Mouse (Mus musculus) gastrocnemius, adult 8-10 months (tissue): Measurements from ENCODE around the gene Trmo. TPM values are rescaled to one million over a fixed set of nuclear protein-coding genes. Genes with fewer than 3 reads are reported as not detected.

Experiments used
- DNase-seq, 2 experiments: peaks; one replicate each; pipeline ENCODE4 v3.0.0; 2022; ENCODE audit warnings: low spot score in 2 of 2
- total RNA-seq, 4 experiments: library from RNA; stranded (reverse); gene quantifications; 2 replicates each; pipeline ENCODE4 v1.2.4; 2022

Trmo gene
- total RNA-seq, 4 experiments from 2014 or later, result 2.1 to 2.8 (median 2.5) TPM

GRCm38 (mm10) chr4:46371030-46371429, 18.2 kb downstream of the Trmo start:
- DNase-seq, result peak in 1 of 2 experiments; percentile 36

DNA sequence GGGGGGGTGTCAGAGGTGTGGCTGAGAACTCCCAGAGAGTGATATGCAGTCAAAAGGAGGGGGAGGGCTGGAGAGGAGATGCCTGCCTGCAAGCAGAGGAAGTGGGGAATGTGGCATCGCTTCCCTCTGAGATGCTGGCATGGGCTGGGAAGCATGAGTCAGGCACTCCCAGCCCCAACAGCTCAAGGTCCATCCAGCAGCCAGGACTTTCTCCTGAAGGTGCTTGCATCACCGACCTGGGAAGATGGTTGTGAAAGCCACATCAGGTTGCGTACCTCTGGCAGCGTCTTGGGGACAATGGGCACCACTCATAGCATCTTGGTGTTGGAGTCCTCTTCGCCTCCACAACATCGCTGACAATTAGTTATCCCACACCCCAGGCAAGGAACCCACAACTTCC, 18.8 kb downstream of the Trmo start:
- no peak for DNase-seq

DNA sequence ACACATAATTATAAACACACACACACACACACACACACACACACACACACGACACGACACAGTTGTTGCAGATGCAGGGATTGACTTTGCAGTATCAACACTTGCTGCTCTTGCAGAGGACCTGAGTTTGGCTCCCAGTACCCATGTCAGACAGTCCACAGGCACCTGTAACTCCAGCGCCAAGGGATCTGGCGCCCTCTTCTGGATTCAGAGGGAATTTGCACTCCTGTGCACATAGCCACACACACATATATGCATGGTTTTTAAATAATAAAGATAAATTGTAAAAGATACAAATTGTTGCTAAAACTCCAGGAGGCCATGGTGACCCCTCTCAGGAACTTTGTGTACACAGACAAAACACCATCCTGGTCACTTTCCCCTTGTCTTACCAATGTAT, 20.2 kb downstream of the Trmo start:
- DNase-seq, result no peak

- no peak for DNase-seq
These were observed 21.7 kb downstream of the Trmo start for GRCm38 (mm10) chr4:46367487-46367959.

DNA sequence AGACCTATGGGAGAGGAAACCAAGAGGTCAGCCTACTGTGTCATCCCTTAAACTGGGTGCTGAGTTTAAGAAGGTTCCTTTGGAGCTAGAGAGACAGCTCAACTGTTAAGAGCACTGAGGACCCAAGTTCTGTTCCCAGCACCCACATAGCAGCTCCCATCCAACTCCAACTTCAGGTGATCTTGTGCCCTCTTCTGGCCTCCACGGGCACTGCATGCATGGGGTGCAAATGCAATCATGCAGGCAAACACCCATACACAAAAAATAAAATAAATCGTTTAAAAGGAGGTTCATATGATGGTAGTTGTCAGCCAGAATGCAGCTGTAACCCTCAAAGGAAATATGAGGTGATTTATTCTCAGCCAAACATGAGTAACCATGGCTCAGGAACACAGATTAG, 24.9 kb downstream of the Trmo start:
- no peak for DNase-seq

DNA sequence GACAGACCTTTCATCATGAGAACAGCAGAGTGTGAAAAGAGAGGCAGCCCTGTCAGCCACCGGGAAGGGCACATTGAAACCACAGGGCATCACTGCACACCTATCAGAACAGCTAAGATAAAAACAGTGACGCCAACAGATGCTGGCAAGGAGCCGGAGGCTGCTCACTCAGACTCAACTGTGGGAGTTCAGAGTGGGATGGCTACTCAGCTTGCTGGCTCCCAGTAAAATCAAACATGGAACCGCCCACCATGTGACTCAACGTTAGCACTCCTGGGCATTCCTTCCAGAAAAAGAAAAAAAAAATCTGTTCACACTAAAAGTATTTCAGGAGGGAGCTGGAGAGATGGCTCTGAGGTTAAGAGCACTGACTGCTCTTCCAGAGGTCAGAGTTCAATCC, 28.0 kb downstream of the Trmo start:
- DNase-seq, result no peak

DNA sequence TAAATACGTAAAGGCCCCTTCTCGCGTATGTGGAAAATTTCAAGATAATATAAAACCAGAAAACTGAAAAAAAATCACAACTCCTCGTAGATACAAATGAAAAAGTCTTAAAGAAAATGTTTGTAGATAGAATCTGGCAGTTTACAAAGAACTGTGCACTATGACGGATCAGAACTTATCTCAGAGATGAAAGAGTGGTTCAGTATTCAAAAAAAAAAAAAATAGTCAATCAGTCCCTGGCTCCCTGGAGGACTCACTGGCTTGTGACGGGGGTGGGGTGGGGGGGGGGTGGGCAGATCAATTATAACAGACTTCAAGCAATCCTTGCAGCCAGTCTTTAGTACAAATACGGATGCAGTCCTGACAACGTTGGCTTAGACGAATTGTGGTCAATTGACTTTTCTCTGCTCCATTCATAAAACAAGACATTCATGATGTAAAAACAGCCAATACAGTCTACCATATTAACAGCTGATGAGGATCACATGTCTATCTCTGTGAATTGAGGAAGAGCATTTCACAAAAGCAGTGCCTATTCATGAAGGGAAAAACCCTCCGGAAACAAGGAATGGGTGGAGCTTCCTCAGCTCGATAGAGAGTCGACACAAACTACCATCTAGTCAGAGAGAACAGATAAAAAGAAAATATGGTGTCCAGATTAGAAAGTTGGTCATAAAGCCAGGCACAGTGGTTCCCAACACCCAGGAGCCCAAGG, 29.5 kb downstream of the Trmo start:
- no peak for DNase-seq

GRCm38 (mm10) chr4:46356351-46357133, 32.7 kb downstream of the Trmo start:
- DNase-seq, result peak; percentile 42 to 43

DNA sequence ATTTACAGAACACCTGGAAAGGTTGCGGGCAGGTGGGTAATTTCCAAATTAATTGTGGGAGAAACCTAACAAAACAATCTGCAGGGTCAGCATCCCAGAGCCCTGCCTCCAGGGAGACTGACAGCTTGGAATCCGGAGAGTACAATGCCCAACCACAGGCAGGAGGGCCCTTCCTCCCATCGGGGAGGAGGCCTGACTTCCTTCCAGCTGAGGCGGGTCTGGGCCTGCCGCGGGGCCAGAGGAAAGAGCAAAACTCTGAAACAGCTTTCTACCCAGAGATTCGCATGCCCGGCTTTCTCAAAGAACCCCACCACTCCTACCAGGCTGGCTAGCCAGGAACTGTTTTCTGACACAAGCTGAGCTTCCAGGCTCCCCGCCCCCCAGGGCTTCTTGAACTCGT, 36.2 kb downstream of the Trmo start:
- DNase-seq, result no peak

- no peak for DNase-seq
These were observed 39.7 kb downstream of the Trmo start for GRCm38 (mm10) chr4:46349530-46349929.

- no peak for DNase-seq
These were observed 40.3 kb downstream of the Trmo start for GRCm38 (mm10) chr4:46348897-46349296.

DNA sequence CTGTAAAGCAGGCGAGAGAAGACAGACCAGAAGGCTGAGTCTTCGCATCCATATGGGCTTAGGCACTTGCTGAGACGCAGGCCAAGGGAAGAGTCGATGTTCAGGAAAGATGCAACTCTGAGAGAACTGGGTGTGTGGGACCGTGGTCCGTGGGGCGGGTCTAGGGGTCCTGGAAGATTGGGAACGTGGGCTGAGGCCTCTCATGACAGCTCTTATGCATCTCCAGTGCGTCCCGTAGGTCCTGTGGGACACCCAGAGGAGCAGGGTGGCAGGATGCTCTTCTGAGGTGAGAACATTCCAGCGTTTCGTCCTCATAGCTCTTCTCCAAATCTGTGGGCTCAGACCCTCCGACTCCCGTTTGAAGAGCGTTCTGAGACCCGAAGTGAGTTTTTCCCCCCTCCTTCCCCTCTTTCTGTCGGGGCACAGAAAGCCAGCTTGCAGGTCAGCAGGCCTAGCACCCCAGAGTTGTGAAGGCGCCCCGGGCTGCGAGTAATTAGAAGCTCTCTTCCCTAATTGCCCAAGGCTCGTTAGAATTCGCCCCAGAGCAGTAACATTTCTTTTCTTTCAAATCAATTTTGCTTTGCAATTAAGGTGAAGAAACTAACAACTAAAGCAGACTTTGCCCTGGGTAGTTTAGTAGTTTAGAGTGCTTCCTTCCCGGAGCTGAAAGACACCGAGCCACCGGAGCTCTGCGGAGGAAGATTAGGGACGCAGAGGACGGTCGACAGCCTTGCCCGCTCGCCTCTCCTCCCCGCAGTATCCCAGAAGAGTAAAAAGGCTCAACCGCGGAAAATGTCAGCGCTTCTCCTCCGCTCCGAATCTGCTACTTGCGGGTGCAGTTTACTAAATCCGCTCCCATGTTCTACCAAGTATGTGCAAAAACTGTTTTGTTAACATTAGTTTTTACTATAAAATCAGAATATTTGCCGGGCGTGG, 41.4 kb downstream of the Trmo start:
- DNase-seq, result no peak

- no peak for DNase-seq
These were observed 42.1 kb downstream of the Trmo start for GRCm38 (mm10) chr4:46347141-46347540.

- DNase-seq, result no peak
These were observed 43.0 kb downstream of the Trmo start for GRCm38 (mm10) chr4:46346221-46346620.

DNA sequence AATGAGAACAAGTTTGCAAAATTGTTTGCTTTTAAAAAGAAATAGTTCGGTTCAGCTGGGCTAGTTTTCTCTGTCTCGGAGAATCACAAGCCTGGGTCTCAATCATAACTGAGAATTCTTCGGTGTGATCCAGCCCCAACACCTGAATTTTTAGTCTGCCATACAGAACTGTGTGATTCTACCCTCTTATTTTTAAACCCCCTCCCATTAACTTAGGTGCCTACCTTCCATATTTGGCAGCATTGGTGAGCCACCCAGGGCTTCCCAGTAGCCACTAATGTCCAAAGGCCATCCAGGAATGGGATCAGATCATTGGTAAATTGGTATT, 43.5 kb downstream of the Trmo start:
- DNase-seq, result no peak

DNA sequence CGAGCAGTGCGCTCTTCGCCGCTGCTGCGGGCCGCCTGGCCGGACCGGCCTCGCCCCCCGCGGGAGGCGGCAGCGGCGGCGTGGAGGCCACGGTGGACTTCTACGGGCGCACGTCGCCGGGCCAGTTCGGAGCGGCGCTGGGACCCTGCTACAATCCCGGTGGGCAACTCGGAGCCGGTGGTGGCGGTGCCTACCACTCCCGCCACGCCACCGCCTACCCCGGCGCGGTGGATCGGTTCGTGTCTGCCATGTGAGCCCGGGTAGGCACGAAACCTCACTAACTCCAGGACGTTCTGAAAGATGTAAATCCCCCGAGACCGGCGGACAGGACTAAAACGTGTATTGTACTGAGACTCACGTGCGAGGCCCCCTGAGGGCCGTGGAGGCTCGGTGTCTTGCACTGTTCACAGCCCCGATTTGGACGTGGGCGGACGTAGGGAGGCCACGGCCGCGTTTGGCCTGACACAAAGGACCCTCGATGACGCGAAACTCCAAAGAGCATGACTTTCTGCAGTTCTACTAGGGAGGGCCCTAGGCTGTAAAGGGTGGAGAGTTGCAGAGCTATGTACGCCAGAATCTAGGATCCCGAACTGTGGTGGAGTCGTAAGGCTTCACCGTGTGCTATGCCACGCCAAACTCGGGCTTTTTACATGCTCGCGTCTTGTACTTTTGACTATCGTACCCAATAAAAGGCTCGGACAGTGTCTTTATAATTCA, 44.0 kb downstream of the Trmo start:
- no peak for DNase-seq

- no peak for DNase-seq
These were observed 44.9 kb downstream of the Trmo start for GRCm38 (mm10) chr4:46344288-46344687.

GRCm38 (mm10) chr4:46343596-46344260, 45.5 kb downstream of the Trmo start, which contains the start of gene Foxe1:
Gene Foxe1 (plus strand): TSS chr4:46343609.
- DNase-seq, result no peak

DNA sequence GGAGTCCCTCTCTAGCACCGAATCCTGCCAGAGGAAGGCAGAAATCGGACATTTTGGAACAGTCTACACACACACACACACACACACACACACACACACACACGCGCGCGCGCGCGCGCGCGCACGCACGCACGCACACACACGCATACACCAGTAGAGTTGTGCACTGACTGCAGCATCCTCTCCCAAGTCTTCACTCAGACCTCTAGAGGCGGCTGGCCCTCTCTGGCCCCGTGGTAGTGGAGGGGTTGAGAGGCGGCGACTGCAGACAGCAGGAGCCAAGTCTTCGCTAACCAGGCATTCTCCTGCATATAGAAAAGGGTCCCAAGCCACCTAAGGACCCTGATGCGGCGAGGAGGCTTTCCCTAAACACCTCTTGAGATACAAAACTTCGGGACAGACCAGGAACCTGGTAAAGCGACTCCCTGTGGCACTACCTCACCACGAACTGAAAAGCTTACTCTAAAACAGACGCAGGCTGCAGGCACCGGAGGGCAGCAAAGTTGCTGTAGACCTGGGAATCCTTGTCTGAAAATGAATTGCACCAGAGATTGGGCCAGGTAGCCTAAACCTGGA, 46.4 kb downstream of the Trmo start:
- no peak for DNase-seq
